Mouse (Mus musculus): ENCODE measurements at regions not wholly inside any gene's neighbourhood (a gene's known extent, or its start where the extent isn't known, plus 50 kb on each side); places are given as distances from the start of the nearest gene placed in this dataset.
A peak's percentile ranks its signal among the peaks of the same experiment; 100 is the strongest.

DNA sequence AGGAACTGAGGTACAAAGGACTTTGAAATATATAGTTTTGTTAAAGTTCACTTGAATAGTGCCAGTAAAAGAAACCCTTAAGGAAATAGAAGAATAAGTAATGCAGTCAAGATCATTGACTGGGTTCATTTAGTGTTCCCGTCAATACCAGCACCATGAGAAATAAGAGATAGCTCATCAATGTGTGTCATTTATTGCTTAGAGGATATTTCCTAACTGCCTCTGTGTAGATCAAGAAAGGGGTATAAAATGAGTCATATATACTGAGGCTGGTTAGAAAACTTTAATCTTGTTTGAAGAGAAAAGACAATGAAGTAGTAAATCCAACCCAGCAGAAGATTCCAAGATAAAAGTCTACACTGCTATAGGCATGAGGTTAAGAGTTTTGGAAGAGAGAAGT lies 1119.3 kb upstream of the Ddx18 start:
- no peak overlapping the region for H3K9ac ChIP-seq (replicated peaks; ENCODE audit: low read depth, low read length)
- no peak overlapping the region for H3K27ac ChIP-seq (ENCODE audit: low read length)
- H3K27me3 ChIP-seq (replicated peaks; ENCODE audit: control insufficient read depth, insufficient read depth, low read length) = no peaks in the 10 kb centered on the region
- no peak for ATAC-seq
- H3K9me3 ChIP-seq (ENCODE audit: control insufficient read depth, low read length) = no peaks in the 10 kb centered on the region
- 89% methylated on average over 1 of the region's 1 CpGs for WGBS
- no peaks in the 10 kb centered on the region for H3K36me3 ChIP-seq (ENCODE audit: control insufficient read depth, insufficient read depth)
- no peak overlapping the region for H3K4me2 ChIP-seq (ENCODE audit: low read length)
- no peaks in the 10 kb centered on the region for H3K4me1 ChIP-seq (replicated peaks; ENCODE audit: control insufficient read depth, insufficient read depth, low read length)
- H3K4me3 ChIP-seq (replicated peaks; ENCODE audit: low read length) = no peak overlapping the region

DNA sequence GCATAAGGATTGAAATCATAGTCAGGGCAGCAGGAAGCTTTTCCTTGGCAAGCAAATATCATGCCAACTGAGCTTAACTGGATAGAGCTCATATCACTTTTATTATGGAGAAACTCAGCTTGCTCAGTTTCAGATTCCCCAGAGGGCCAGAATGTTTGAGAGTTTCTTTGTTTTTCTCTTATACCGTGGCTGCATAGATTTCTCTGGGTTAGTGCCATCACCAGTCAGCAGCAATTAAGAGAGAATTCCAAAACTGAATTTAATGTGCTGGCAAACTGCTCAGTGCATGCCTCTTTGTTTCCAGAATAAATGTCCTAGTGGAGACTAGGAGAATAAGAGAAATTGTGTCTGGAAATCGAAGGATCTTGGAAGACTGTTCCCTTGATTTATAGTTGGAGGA lies 1100.3 kb upstream of the Ddx18 start:
- Histone ChIP-seq H3K9ac (replicated peaks; ENCODE audit: low read depth, low read length) (no peak overlapping the region), H3K4me1 (replicated peaks; ENCODE audit: control insufficient read depth, insufficient read depth, low read length) (peaks cover 4% of the 10 kb centered on the region), H3K4me2 (ENCODE audit: low read length) (no peak overlapping the region), H3K36me3 (ENCODE audit: control insufficient read depth, insufficient read depth) (no peaks in the 10 kb centered on the region), H3K4me3 (replicated peaks; ENCODE audit: low read length) (no peak overlapping the region), H3K27me3 (replicated peaks; ENCODE audit: control insufficient read depth, insufficient read depth, low read length) (no peaks in the 10 kb centered on the region), H3K9me3 (ENCODE audit: control insufficient read depth, low read length) (no peaks in the 10 kb centered on the region), H3K27ac (ENCODE audit: low read length) (no peak overlapping the region)
- 42% methylated on average over 2 of the region's 2 CpGs for WGBS
- peak; percentile 52; the same call in 1 of the 2 replicates for ATAC-seq

DNA sequence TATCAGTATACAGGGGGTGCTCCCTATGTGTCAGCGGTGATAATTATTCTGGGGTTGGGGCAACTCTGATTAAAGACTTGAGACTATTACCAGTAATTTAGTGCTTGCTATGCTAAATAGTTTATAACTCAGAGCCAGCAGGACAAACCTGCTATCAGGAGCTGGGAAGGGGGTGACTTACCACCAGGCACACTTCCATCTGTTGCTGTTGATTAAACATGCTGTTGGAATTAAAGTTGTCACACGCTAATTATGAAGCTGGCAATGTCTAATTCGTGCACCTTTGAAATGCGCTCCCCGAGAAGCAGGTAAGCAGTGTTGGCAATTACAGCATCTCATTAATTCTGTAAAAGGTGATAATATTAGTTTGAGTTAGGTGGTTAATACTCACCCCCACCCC lies 1099.8 kb upstream of the Ddx18 start:
- H3K4me2 ChIP-seq (ENCODE audit: low read length) = no peak overlapping the region
- H3K4me3 ChIP-seq (replicated peaks; ENCODE audit: low read length) = no peak overlapping the region
- no peak overlapping the region for H3K9ac ChIP-seq (replicated peaks; ENCODE audit: low read depth, low read length)
- peaks cover 4% of the 10 kb centered on the region for H3K4me1 ChIP-seq (replicated peaks; ENCODE audit: control insufficient read depth, insufficient read depth, low read length)
- no peaks in the 10 kb centered on the region for H3K9me3 ChIP-seq (ENCODE audit: control insufficient read depth, low read length)
- 31% methylated on average over 5 of the region's 5 CpGs for WGBS
- no peak overlapping the region for H3K27ac ChIP-seq (ENCODE audit: low read length)
- H3K36me3 ChIP-seq (ENCODE audit: control insufficient read depth, insufficient read depth) = no peaks in the 10 kb centered on the region
- peak; percentile 57 for ATAC-seq
- H3K27me3 ChIP-seq (replicated peaks; ENCODE audit: control insufficient read depth, insufficient read depth, low read length) = no peaks in the 10 kb centered on the region

Data from forebrain, embryonic 16.5 days (tissue).